Mouse (Mus musculus): ENCODE measurements around the gene Dpysl5. TPM values are rescaled to one million over a fixed set of nuclear protein-coding genes. Genes with fewer than 3 reads are reported as not detected.

Dpysl5 gene
- polyA plus RNA-seq, 1 experiment from 2014 or later = 180 TPM

Other genes starting within 250 kb of the Dpysl5 start
- 1.9 and 2.2 TPM in 2 replicates for gene Otof, start 249.6 kb upstream of the Dpysl5 start, polyA plus RNA-seq (2015; fragmentation: Nextera tagmentation; extraction: Ambion mirVana)
- gene 1700001C02Rik, start 245.5 kb upstream of the Dpysl5 start, polyA plus RNA-seq (2015; fragmentation: Nextera tagmentation; extraction: Ambion mirVana) = 1.1 and 1.7 TPM in 2 replicates
- gene Cib4, start 165.7 kb upstream of the Dpysl5 start, polyA plus RNA-seq (2015; fragmentation: Nextera tagmentation; extraction: Ambion mirVana) = not detected in 2 replicates
- gene Kcnk3, start 123.4 kb upstream of the Dpysl5 start, polyA plus RNA-seq (2015; fragmentation: Nextera tagmentation; extraction: Ambion mirVana) = 4.3 and 4.5 TPM in 2 replicates
- gene Slc35f6, start 63.6 kb upstream of the Dpysl5 start, polyA plus RNA-seq (2015; fragmentation: Nextera tagmentation; extraction: Ambion mirVana) = 29.9 and 30.7 TPM in 2 replicates
- gene Cenpa, start 44.8 kb upstream of the Dpysl5 start, polyA plus RNA-seq (2015; fragmentation: Nextera tagmentation; extraction: Ambion mirVana) = 61.6 and 69.1 TPM in 2 replicates
- 108 and 115 TPM in 2 replicates for gene Mapre3, start 103.1 kb downstream of the Dpysl5 start, polyA plus RNA-seq (2015; fragmentation: Nextera tagmentation; extraction: Ambion mirVana)
- gene Tmem214, start 156.4 kb downstream of the Dpysl5 start, polyA plus RNA-seq (2015; fragmentation: Nextera tagmentation; extraction: Ambion mirVana) = 59.5 and 61.9 TPM in 2 replicates
- gene Agbl5, start 177.1 kb downstream of the Dpysl5 start, polyA plus RNA-seq (2015; fragmentation: Nextera tagmentation; extraction: Ambion mirVana) = 23.6 and 24.8 TPM in 2 replicates
- 272 and 289 TPM in 2 replicates for gene Ost4, start 196.2 kb downstream of the Dpysl5 start, polyA plus RNA-seq (2015; fragmentation: Nextera tagmentation; extraction: Ambion mirVana)
- gene Emilin1, start 201.8 kb downstream of the Dpysl5 start, polyA plus RNA-seq (2015; fragmentation: Nextera tagmentation; extraction: Ambion mirVana) = 23.6 and 30.2 TPM in 2 replicates
- 8.7 and 9.1 TPM in 2 replicates for gene Khk, start 209.9 kb downstream of the Dpysl5 start, polyA plus RNA-seq (2015; fragmentation: Nextera tagmentation; extraction: Ambion mirVana)
- gene Cgref1, start 234.0 kb downstream of the Dpysl5 start, polyA plus RNA-seq (2015; fragmentation: Nextera tagmentation; extraction: Ambion mirVana) = 30.3 and 34.1 TPM in 2 replicates
- 110 and 112 TPM in 2 replicates for gene Preb, start 248.8 kb downstream of the Dpysl5 start, polyA plus RNA-seq (2015; fragmentation: Nextera tagmentation; extraction: Ambion mirVana)

Measured in hindbrain, embryonic 13.5 days (tissue).